Mouse (Mus musculus) C2C12 (cell line): Measurements from ENCODE around the gene Ssb. TPM values are rescaled to one million over a fixed set of nuclear protein-coding genes. Genes with fewer than 3 reads are reported as not detected.

Experiments used
- H3K27me3 ChIP-seq: one replicate; pipeline ENCODE4 v1.6.1; 2011; ENCODE audit not compliant: control insufficient read depth, insufficient read depth, insufficient read length
- H3K36me3 ChIP-seq: one replicate; pipeline ENCODE4 v1.6.1; 2011; ENCODE audit not compliant: control insufficient read depth, insufficient read depth
- H3K4me3 ChIP-seq: one replicate; pipeline ENCODE4 v1.5.1; 2011; ENCODE audit warnings: mild to moderate bottlenecking, control low read depth; ENCODE audit not compliant: poor library complexity, insufficient read depth, severe bottlenecking
- H3K79me2 ChIP-seq: one replicate; pipeline ENCODE4 v1.6.1; 2011; ENCODE audit not compliant: control insufficient read depth, insufficient read depth
- H3K79me3 ChIP-seq: one replicate; pipeline ENCODE4 v1.6.1; 2011; ENCODE audit warnings: low read depth, control low read depth
- H3ac ChIP-seq: one replicate; pipeline ENCODE3; 2011; ENCODE audit warnings: low read depth; ENCODE audit not compliant: control insufficient read depth, insufficient read length
- CEBPB ChIP-seq: IDR thresholded peaks from one replicate; pipeline ENCODE4 v1.6.1; 2011; ENCODE audit warnings: low read depth, mild to moderate bottlenecking, control low read depth, moderate library complexity
- CTCF ChIP-seq: IDR thresholded peaks from one replicate; pipeline ENCODE4 v1.5.1; 2011; ENCODE audit not compliant: control insufficient read depth, insufficient read depth, insufficient read length
- FOSL1 ChIP-seq: IDR thresholded peaks from one replicate; pipeline ENCODE4 v1.8.0; 2011; ENCODE audit warnings: mild to moderate bottlenecking, low read length; ENCODE audit not compliant: poor library complexity, insufficient read depth, severe bottlenecking
- MAX ChIP-seq: IDR thresholded peaks from one replicate; pipeline ENCODE4 v1.6.1; 2011; ENCODE audit warnings: mild to moderate bottlenecking, control low read depth
- MYOD1 ChIP-seq: IDR thresholded peaks from one replicate; pipeline ENCODE4 v1.6.1; 2011; ENCODE audit warnings: low read depth; ENCODE audit not compliant: control insufficient read depth, insufficient read length
- MYOG ChIP-seq: IDR thresholded peaks from one replicate; pipeline ENCODE4 v1.6.1; 2011; ENCODE audit not compliant: control insufficient read depth, insufficient read length; ENCODE audit errors: extremely low read depth
- USF1 ChIP-seq: IDR thresholded peaks from one replicate; pipeline ENCODE4 v1.6.1; 2011; ENCODE audit warnings: low read depth, mild to moderate bottlenecking, control low read depth, moderate library complexity
- long read RNA-seq, 2 experiments: library from polyadenylated mRNA; unstranded; transcript quantifications; one replicate each; pipeline ENCODE4 v2.0.0; 2019 to 2020
- polyA plus RNA-seq: library from polyadenylated mRNA; unstranded; fragments of >200 nt; fragmentation: generic; extraction: Trizol; gene quantifications from one replicate; pipeline ENCODE4 v1.2.1, GENCODE M21; 2012; ENCODE audit warnings: missing spikeins

The Ssb gene
- polyA plus RNA-seq = 44.7 TPM
- long read RNA-seq, experiment 1, transcript Ssb-201 (12 exons, 2,001 nt) = major isoform, 147 of 215 reads
- long read RNA-seq, experiment 1, partial matches to known transcripts = 42 of 215 reads
- long read RNA-seq, experiment 1, other reads (novel, unspliced or antisense) = 21 of 215 reads
- long read RNA-seq, experiment 2, transcript Ssb-206 (12 exons, 2,088 nt) = minor isoform, 16 of 515 reads
- long read RNA-seq, experiment 2, transcript Ssb-201 (12 exons, 2,001 nt) = major isoform, 407 of 515 reads
- long read RNA-seq, experiment 2, partial matches to known transcripts = 38 of 515 reads
- long read RNA-seq, experiment 2, other reads (novel, unspliced or antisense) = 54 of 515 reads

GRCm38 (mm10) chr2:69861485-69862091, at the start of gene Ssb:
Ssb (plus strand) TSS chr2:69861562.
- Histone ChIP-seq H3K4me3 (peak within 1 kb of the TSS; percentile 98), H3K36me3 (peaks cover 39% of the 10 kb centered on the region), H3K79me3 (peaks cover 45% of the 10 kb centered on the region), H3K79me2 (peaks cover 53% of the 10 kb centered on the region), H3ac (peak within 1 kb of the TSS; percentile 98), H3K27me3 (no peaks in the 10 kb centered on the region)
- TF ChIP-seq MYOG (no peak), MAX (peak; percentile 62)

GRCm38 (mm10) chr2:69816575-69816974, 44.8 kb upstream of the Ssb start:
- Histone ChIP-seq H3K36me3 (no peaks in the 10 kb centered on the region), H3ac (no peak overlapping the region), H3K79me3 (no peaks in the 10 kb centered on the region), H3K27me3 (peaks cover 3% of the 10 kb centered on the region), H3K4me3 (no peak overlapping the region), H3K79me2 (no peaks in the 10 kb centered on the region)
- TF ChIP-seq MYOG (no peak), USF1 (no peak)

- H3ac ChIP-seq = no peak overlapping the region
- H3K4me3 ChIP-seq = no peak overlapping the region
- no peaks in the 10 kb centered on the region for H3K79me2 ChIP-seq
- TF ChIP-seq USF1 = no peak
- no peak for TF ChIP-seq MYOD1
- no peak for TF ChIP-seq FOSL1
- TF ChIP-seq CEBPB = no peak
- TF ChIP-seq CTCF = no peak
- no peak for TF ChIP-seq MAX
- TF ChIP-seq MYOG = no peak
- no peaks in the 10 kb centered on the region for H3K79me3 ChIP-seq
- H3K36me3 ChIP-seq = no peaks in the 10 kb centered on the region
- H3K27me3 ChIP-seq = peaks cover 7% of the 10 kb centered on the region
Observed at GRCm38 (mm10) chr2:69818350-69819085, 42.8 kb upstream of the Ssb start.

GRCm38 (mm10) chr2:69820201-69820600, 41.2 kb upstream of the Ssb start:
- no peaks in the 10 kb centered on the region for H3K79me3 ChIP-seq
- no peak overlapping the region for H3K4me3 ChIP-seq
- TF ChIP-seq CEBPB = no peak
- no peak for TF ChIP-seq MYOD1
- TF ChIP-seq CTCF = no peak
- no peak for TF ChIP-seq MYOG
- no peak for TF ChIP-seq MAX
- no peak for TF ChIP-seq FOSL1
- no peak for TF ChIP-seq USF1
- peaks cover 7% of the 10 kb centered on the region for H3K27me3 ChIP-seq
- H3K36me3 ChIP-seq = no peaks in the 10 kb centered on the region
- no peaks in the 10 kb centered on the region for H3K79me2 ChIP-seq
- no peak overlapping the region for H3ac ChIP-seq

GRCm38 (mm10) chr2:69821711-69822110, 39.7 kb upstream of the Ssb start, which contains the start of gene Klhl23:
Klhl23 (plus strand) TSS chr2:69821944.
- Histone ChIP-seq H3K79me2 (no peaks in the 10 kb centered on the region), H3K27me3 (peaks cover 7% of the 10 kb centered on the region), H3K4me3 (peak within 1 kb of the TSS; percentile 18), H3ac (peak within 1 kb of the TSS; percentile 21), H3K36me3 (no peaks in the 10 kb centered on the region), H3K79me3 (no peaks in the 10 kb centered on the region)
- no peak for TF ChIP-seq FOSL1
- TF ChIP-seq CEBPB = no peak
- no peak for TF ChIP-seq MAX
- no peak for TF ChIP-seq USF1
- no peak for TF ChIP-seq CTCF
- no peak for TF ChIP-seq MYOD1
- no peak for TF ChIP-seq MYOG
